Mouse (Mus musculus) megakaryocyte progenitor cell, adult 5-6 weeks (primary cell): ENCODE results near the gene Rhoj. TPM values are rescaled to one million over a fixed set of nuclear protein-coding genes. Genes with fewer than 3 reads are reported as not detected.

ENCODE experiments used
- total RNA-seq, 2 experiments: library from RNA; stranded (forward) in 1 of 2; stranded (reverse) in 1 of 2; fragments of 157-497, 149-512 nt in 1 of 2; fragments of 200-1000 nt in 1 of 2; gene quantifications; 2 replicates each; pipeline versions ENCODE4 v1.2.3 to v1.2.4; 2015 to 2017

The Rhoj gene
- total RNA-seq, 2 experiments from 2014 or later: 2.0 to 2.6 TPM

Other genes starting within 250 kb of the Rhoj start
- 0.10 and 0.32 TPM in 2 replicates for gene Kcnh5, start 131.0 kb upstream of the Rhoj start, total RNA-seq (2015)
- not detected in 2 replicates for gene Kcnh5, start 131.0 kb upstream of the Rhoj start, total RNA-seq (2017)
- 0.73 TPM in 1 of 2 replicates, not detected in the other for gene Gphb5, start 108.5 kb downstream of the Rhoj start, total RNA-seq (2015)
- gene Gphb5, start 108.5 kb downstream of the Rhoj start, total RNA-seq (2017): not detected in 2 replicates